20 mouse cellular contexts compared by ENCODE assay signal in genomic region chr17:66674667-66675066, GRCm38 (mm10).
"Had no signal": no experiment of that assay in that cellular context is flagged by ENCODE, and none has a peak within 500 bp of the region (broad histone marks: within the 10 kb centered on the region; RNA-seq: fewer than 3 reads in every experiment).

No protein-coding gene starts in this region.

- H3K36me3 ChIP-seq: liver, embryonic 13.5 days; midbrain, embryonic 12.5 days; stomach, embryonic 15.5 days had no signal

- ATAC-seq: midbrain, embryonic 16.5 days had no signal

- H3K9me3 ChIP-seq: kidney, embryonic 15.5 days; liver, embryonic 13.5 days; midbrain, embryonic 12.5 days; neural tube, embryonic 13.5 days; stomach, embryonic 15.5 days had no signal

- H3K4me2 ChIP-seq: kidney, embryonic 15.5 days; liver, embryonic 13.5 days; midbrain, embryonic 12.5 days; neural tube, embryonic 13.5 days; stomach, embryonic 15.5 days had no signal

- H3K9ac ChIP-seq: kidney, embryonic 15.5 days; liver, embryonic 13.5 days; midbrain, embryonic 12.5 days; neural tube, embryonic 13.5 days; stomach, embryonic 15.5 days had no signal

- H3K27ac ChIP-seq: kidney, embryonic 15.5 days; left cerebral cortex, adult 2 months; liver, embryonic 13.5 days; midbrain, embryonic 12.5 days; neural tube, embryonic 13.5 days; stomach, embryonic 15.5 days had no signal

- H3K4me3 ChIP-seq: kidney, embryonic 15.5 days; left cerebral cortex, adult 2 months; liver, embryonic 13.5 days; midbrain, embryonic 12.5 days; myocyte; neural tube, embryonic 13.5 days; stomach, embryonic 15.5 days had no signal

- DNase-seq: kidney, adult 11 months; kidney, adult 8-10 months; kidney, postnatal 10 days; kidney, postnatal 36 days; layer of hippocampus, postnatal 36 days; liver, embryonic 13.5 days; lung, adult 2 months; retina, postnatal 1 day; right cerebral cortex, postnatal 25 days; spleen, adult 18-20 months; thymus, adult 2 months; thymus, postnatal 14 days; thymus, postnatal 4 days had no signal

- H3K27me3 ChIP-seq: kidney, embryonic 15.5 days; liver, embryonic 13.5 days; midbrain, embryonic 12.5 days; neural tube, embryonic 13.5 days; stomach, embryonic 15.5 days had no signal

- H3K4me1 ChIP-seq: kidney, embryonic 15.5 days; liver, embryonic 13.5 days; stomach, embryonic 15.5 days had no signal
